Mouse (Mus musculus) retina, adult 2 months (tissue): ENCODE data around the gene Bzw2.
A peak's percentile ranks its signal among the peaks of the same experiment; 100 is the strongest.

Source experiments
- DNase-seq: peaks from one replicate; pipeline ENCODE4 v3.0.0-alpha.2; 2012; ENCODE audit warnings: low read depth, low spot score

The Bzw2 gene

DNA sequence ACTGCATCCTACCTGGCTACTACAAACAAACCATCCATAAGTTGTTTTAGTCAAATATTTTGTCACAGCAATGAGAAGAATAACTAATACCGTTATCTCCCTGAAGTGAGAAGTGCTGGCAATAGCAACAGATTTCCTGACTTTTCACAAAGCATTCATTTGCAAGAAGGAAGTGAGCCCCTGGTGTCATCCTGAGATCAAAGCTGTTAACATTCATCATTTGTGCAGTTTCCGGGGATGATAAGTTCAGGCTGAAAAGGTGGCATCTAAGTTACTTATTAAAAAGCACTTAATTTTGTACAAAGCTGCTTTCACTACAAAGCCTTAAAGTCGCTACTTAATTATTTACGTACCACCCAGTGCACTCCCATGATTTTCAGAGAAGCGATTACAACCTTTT is 85.0 kb downstream of the Bzw2 start:
- no peak for DNase-seq

DNA sequence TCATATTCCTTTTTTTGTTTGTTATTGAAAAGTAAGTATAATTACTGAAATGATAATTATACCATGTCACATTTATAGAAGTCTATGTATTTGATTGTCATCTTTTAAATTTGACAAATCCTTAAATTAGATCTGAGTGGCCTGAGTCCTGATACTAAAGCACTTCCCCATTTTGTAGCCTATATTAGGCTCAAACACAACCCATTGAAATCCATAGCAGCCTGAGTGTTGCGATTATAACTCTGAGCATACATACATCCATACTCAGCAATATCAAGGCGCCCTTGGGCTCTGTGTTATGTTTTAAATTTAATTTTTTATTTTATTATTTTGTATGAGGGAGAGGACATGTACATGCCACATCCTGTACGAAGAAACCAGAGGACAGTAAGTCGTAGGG is 87.6 kb downstream of the Bzw2 start:
- no peak for DNase-seq

DNA sequence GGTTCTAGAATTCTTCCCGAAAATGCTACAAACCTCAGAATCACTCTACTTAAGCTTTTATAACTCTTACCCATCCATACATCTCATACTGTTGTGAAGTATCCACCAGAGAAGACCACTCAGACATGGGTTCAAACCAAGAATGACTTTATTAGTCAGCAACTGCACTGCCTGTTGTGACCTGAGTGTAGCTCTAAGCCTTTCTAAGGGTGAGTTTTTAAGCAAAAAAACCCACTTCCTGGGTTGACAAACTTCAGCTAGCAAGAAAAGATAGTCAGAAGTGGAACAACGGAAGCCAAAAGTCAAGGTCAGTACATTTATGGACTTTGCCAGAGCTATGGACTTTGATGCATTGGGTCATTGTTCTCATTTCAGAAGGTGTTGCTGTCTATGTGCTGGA is 90.3 kb downstream of the Bzw2 start:
- DNase-seq, result no peak

DNA sequence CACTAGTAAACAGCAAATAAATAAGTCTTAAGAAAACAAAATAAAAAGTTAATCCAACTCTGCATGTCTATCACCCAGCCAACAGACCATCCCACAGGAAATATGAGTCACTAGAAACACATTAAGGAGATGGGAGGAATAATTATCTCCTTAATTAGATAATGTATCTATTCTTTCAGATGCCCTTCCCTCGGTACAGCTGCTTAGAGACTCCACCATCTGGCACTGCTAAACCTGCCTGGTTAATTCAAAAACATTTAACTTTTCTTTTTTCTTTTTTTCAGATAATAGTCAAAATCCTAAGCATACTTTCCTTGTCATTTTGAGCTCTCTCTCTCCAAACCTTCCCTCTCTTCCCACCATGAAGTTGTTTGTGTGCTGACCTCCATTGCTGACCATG is 92.0 kb downstream of the Bzw2 start:
- no peak for DNase-seq

DNA sequence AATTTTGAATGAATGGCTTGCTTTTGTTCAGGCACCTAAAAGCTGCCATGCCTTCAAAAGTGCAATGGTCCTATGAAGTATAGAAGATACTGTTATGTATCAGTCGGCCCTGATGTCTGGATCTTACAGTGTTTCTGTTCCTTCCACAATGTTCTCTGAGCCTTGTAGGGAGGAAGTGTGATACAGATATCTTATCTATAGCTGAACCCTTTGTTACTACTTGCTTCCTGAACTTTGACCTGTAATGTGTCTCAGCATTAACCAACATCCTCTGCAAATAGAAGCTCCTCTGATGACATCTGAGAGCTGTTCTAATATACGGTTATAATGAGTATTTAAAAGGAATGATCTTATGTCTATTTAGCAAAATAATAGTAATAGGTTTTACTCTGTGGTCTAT is 100.2 kb downstream of the Bzw2 start:
- no peak for DNase-seq

DNA sequence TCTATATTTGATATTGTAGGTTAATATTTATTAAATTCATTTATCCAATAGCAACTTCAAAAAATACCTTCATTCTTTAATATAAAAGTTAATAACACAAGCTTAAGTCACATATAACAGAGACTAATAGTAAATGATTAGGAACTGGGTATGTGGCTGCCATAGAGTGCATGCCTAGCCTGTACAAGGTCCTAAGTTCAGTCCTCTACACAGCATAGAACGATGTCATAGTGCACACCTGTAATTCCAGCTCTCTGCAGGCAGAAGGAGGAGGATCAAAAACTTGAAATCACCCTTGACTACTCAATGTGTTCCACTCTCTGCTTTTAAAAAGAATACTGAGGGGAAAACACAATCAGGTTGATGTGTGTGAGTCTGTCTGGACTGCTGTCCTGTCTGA is 107.6 kb downstream of the Bzw2 start:
- no peak for DNase-seq

DNA sequence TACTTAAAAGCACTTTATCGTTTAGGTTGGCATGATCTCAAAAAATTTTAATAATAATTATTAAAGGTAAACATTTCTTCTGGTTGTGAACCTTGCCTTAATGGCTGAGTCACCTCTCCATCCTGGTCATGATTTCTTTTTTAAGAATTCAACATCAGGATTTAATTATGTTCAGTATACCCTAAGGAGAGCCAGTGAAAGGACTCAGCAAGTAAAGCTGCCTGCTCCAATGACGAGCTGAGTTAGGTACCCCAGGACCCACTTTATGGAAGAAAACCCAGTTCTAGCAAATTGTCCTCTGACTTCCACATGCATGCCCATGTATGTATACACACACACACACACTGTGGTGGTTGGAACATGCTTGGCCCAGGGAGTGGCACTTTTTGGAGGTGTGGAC is 110.3 kb downstream of the Bzw2 start:
- no peak for DNase-seq

DNA sequence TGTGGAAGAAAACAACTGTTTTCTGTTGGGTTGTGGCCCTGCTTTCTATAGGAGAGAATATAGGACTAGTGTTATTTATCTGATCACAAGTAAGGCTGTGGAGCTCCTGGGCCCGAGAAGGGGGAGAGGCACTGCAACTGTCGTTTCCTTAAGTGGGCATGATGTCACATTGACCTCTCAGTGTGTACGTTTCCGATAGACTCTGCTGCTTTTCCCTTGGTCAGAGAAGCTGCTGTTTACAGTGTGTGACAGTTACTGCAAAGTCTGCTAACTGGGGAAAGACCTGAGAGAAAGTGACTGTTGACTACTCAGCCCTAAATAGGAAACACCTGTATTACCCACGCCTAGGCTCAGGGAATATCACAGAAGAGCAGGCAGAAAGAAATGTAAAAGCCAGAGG is 111.7 kb downstream of the Bzw2 start:
- DNase-seq, result no peak

DNA sequence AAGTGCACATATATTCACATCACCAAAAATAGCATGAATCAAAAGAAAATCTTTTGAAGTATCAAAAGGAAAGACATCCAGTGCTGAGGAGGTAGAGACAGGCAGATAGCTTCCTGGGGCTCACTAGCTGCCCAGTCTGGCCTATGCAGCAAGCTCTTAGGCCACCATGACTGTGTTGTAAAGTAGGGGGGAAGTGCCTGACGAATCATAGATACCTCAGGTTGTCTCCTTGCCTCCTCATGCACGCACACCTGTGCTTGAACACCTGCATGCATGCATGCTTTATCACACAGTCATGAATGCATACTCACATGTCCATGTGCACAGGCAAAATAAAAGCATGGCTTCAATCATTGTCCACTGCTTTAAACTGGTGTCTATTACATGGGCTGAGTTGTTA is 113.2 kb downstream of the Bzw2 start:
- DNase-seq, result no peak

DNA sequence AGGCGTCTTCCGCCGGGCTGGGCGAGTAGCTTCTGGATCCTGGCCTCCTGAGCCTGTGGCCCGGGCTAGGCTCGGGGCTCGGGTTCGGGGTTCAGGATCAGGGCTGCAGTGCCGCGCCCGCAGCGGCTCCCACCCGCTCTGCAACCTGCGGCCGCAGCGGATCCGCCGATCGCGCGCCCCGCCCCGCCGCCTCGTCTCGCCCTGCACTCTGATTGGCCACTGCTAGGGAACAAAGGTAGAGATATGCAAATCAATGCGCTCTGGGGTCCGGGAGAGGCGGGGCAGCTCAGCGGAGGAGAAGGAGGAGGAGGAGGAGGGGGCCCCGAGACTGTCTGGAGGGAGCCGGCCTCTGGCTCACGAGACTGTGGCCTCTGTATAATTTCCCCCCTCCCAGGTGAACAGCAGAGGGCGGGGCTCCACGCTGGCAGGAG is 115.5 kb downstream of the Bzw2 start, which contains the start of gene Tspan13:
Gene Tspan13, minus strand, starts transcription at position 153 of the 431 bp plus-strand sequence.
- peak; percentile 74 for DNase-seq
